Comparison of ENCODE assay signal across 13 mouse cellular contexts in genomic region chr7:30360028-30360427, GRCm38 (mm10). TPM values are rescaled to one million over a fixed set of nuclear protein-coding genes. Genes with fewer than 3 reads are reported as not detected.
DNase-seq lines count a peak whose midpoint lies in the region; ATAC-seq lines count a peak whose summit lies in the region.
"Had no signal": no experiment of that assay in that cellular context is flagged by ENCODE, and none has a peak within 500 bp of the region (broad histone marks: within the 10 kb centered on the region; RNA-seq: fewer than 3 reads in every experiment).

No protein-coding gene starts in this region.

- H3K27ac ChIP-seq in forebrain, embryonic 10.5 days, result no peak overlapping the region
- H3K27ac ChIP-seq in forebrain, embryonic 16.5 days (ENCODE audit: low read length), result no peak overlapping the region
- H3K27ac ChIP-seq in midbrain, embryonic 11.5 days (ENCODE audit: low read depth, low read length), result no peak overlapping the region
- H3K27ac ChIP-seq in midbrain, embryonic 14.5 days (replicated peaks; ENCODE audit: low read depth, low read length), result no peak overlapping the region
- no peak overlapping the region for H3K27ac ChIP-seq in hindbrain, embryonic 16.5 days (ENCODE audit: low read depth, low read length)
- H3K27ac ChIP-seq in stomach, embryonic 14.5 days (ENCODE audit: low read length), result peak overlapping the region; percentile 86
- H3K27ac ChIP-seq: forebrain, embryonic 12.5 days; limb, embryonic 10.5 days had no signal

- H3K9me3 ChIP-seq in forebrain, embryonic 10.5 days, result peaks cover 10% of the 10 kb centered on the region
- H3K9me3 ChIP-seq in forebrain, embryonic 16.5 days (ENCODE audit: control insufficient read depth, low read length), result no peaks in the 10 kb centered on the region
- H3K9me3 ChIP-seq in midbrain, embryonic 11.5 days (ENCODE audit: control insufficient read depth, low read length), result no peaks in the 10 kb centered on the region
- H3K9me3 ChIP-seq in midbrain, embryonic 14.5 days (ENCODE audit: control insufficient read depth, low read length), result no peaks in the 10 kb centered on the region
- no peaks in the 10 kb centered on the region for H3K9me3 ChIP-seq in hindbrain, embryonic 16.5 days (ENCODE audit: control insufficient read depth, low read length)
- H3K9me3 ChIP-seq in stomach, embryonic 14.5 days (ENCODE audit: control insufficient read depth, low read depth, low read length), result no peaks in the 10 kb centered on the region
- H3K9me3 ChIP-seq: forebrain, embryonic 12.5 days; limb, embryonic 10.5 days had no signal

- H3K27me3 ChIP-seq in forebrain, embryonic 10.5 days (ENCODE audit: poor library complexity, severe bottlenecking), result peaks cover 16% of the 10 kb centered on the region
- no peaks in the 10 kb centered on the region for H3K27me3 ChIP-seq in forebrain, embryonic 16.5 days (replicated peaks; ENCODE audit: control insufficient read depth, insufficient read depth, low read length)
- peaks cover 2% of the 10 kb centered on the region; the same call in 1 of the 2 replicates for H3K27me3 ChIP-seq in midbrain, embryonic 11.5 days (ENCODE audit: control insufficient read depth, insufficient read depth, low read length)
- peaks cover 5% of the 10 kb centered on the region; the same call in 1 of the 2 replicates for H3K27me3 ChIP-seq in midbrain, embryonic 14.5 days (ENCODE audit: control insufficient read depth, insufficient read depth, low read length)
- no peaks in the 10 kb centered on the region for H3K27me3 ChIP-seq in hindbrain, embryonic 16.5 days (replicated peaks; ENCODE audit: control insufficient read depth, insufficient read depth, low read length)
- H3K27me3 ChIP-seq in stomach, embryonic 14.5 days (ENCODE audit: control insufficient read depth, insufficient read depth, low read length), result no peaks in the 10 kb centered on the region

- DNase-seq in forebrain, embryonic 10.5 days (ENCODE audit: extremely low spot score, low spot score), result no peak
- peak; percentile 53 for DNase-seq in midbrain, embryonic 11.5 days (ENCODE audit: low spot score, missing footprints)
- no peak for DNase-seq in midbrain, embryonic 14.5 days
- DNase-seq in left cerebral cortex, adult 11 months (ENCODE audit: low spot score), result no peak
- DNase-seq in layer of hippocampus, postnatal 25 days (ENCODE audit: extremely low spot score in 1 of 2, low spot score in 1 of 2), result no peak
- DNase-seq: heart, postnatal 14 days; lung, postnatal 14 days; right cerebral cortex, adult 18-20 months had no signal

- H3K4me1 ChIP-seq in forebrain, embryonic 10.5 days, result peaks cover 49% of the 10 kb centered on the region
- peaks cover 42% of the 10 kb centered on the region for H3K4me1 ChIP-seq in forebrain, embryonic 16.5 days (replicated peaks; ENCODE audit: control insufficient read depth, insufficient read depth, low read length)
- H3K4me1 ChIP-seq in midbrain, embryonic 11.5 days (ENCODE audit: control insufficient read depth, insufficient read depth, low read length), result peaks cover 17% of the 10 kb centered on the region
- peaks cover 39% of the 10 kb centered on the region for H3K4me1 ChIP-seq in midbrain, embryonic 14.5 days (ENCODE audit: control insufficient read depth, insufficient read depth, low read length)
- H3K4me1 ChIP-seq in hindbrain, embryonic 16.5 days (ENCODE audit: control insufficient read depth, insufficient read depth, low read depth, low read length), result peaks cover 45% of the 10 kb centered on the region
- peaks cover 19% of the 10 kb centered on the region; the same call in 1 of the 2 replicates for H3K4me1 ChIP-seq in stomach, embryonic 14.5 days (ENCODE audit: control insufficient read depth, insufficient read depth, low read length)

- peak overlapping the region; percentile 7; the same call in 1 of the 2 replicates for H3K4me3 ChIP-seq in forebrain, embryonic 10.5 days
- H3K4me3 ChIP-seq in forebrain, embryonic 16.5 days (replicated peaks; ENCODE audit: low read length), result no peak overlapping the region
- no peak overlapping the region for H3K4me3 ChIP-seq in midbrain, embryonic 11.5 days (ENCODE audit: low read depth, low read length)
- no peak overlapping the region for H3K4me3 ChIP-seq in midbrain, embryonic 14.5 days (replicated peaks; ENCODE audit: low read depth, low read length)
- H3K4me3 ChIP-seq in hindbrain, embryonic 16.5 days (ENCODE audit: low read length), result no peak overlapping the region
- H3K4me3 ChIP-seq in stomach, embryonic 14.5 days (ENCODE audit: low read depth, low read length), result no peak overlapping the region
- H3K4me3 ChIP-seq: forebrain, embryonic 12.5 days; limb, embryonic 10.5 days had no signal

- WGBS in forebrain, embryonic 10.5 days, result 94% methylated on average over 17 of the region's 17 CpGs
- WGBS in forebrain, embryonic 16.5 days, result 95% methylated on average over 17 of the region's 17 CpGs
- WGBS in midbrain, embryonic 11.5 days, result 91% methylated on average over 17 of the region's 17 CpGs
- 92% methylated on average over 17 of the region's 17 CpGs for WGBS in midbrain, embryonic 14.5 days
- WGBS in hindbrain, embryonic 16.5 days, result 84% methylated on average over 17 of the region's 17 CpGs
- 86% methylated on average over 17 of the region's 17 CpGs for WGBS in stomach, embryonic 14.5 days

- peaks cover 37% of the 10 kb centered on the region for H3K36me3 ChIP-seq in forebrain, embryonic 10.5 days (replicated peaks)
- H3K36me3 ChIP-seq in forebrain, embryonic 16.5 days (ENCODE audit: control insufficient read depth, insufficient read depth), result peaks cover 15% of the 10 kb centered on the region
- H3K36me3 ChIP-seq in midbrain, embryonic 11.5 days (ENCODE audit: control insufficient read depth, insufficient read depth, low read length), result peaks cover 5% of the 10 kb centered on the region; the same call in 1 of the 2 replicates
- H3K36me3 ChIP-seq in midbrain, embryonic 14.5 days (ENCODE audit: control insufficient read depth, insufficient read depth, low read length), result peaks cover 48% of the 10 kb centered on the region
- peaks cover 17% of the 10 kb centered on the region for H3K36me3 ChIP-seq in hindbrain, embryonic 16.5 days (ENCODE audit: control insufficient read depth, insufficient read depth, low read length)
- peaks cover 17% of the 10 kb centered on the region for H3K36me3 ChIP-seq in stomach, embryonic 14.5 days (ENCODE audit: control insufficient read depth, insufficient read depth, low read length)

- ATAC-seq in forebrain, embryonic 16.5 days, result no peak
- no peak for ATAC-seq in midbrain, embryonic 11.5 days (ENCODE audit: low FRiP score)
- no peak for ATAC-seq in midbrain, embryonic 14.5 days (ENCODE audit: low FRiP score, low TSS enrichment)
- ATAC-seq in hindbrain, embryonic 16.5 days, result no peak
- ATAC-seq in stomach, embryonic 14.5 days (ENCODE audit: insufficient number of reproducible peaks, insufficient read depth, low FRiP score, low read depth), result no peak

- H3K4me2 ChIP-seq in forebrain, embryonic 16.5 days (ENCODE audit: low read length), result no peak overlapping the region
- no peak overlapping the region for H3K4me2 ChIP-seq in midbrain, embryonic 11.5 days
- H3K4me2 ChIP-seq in midbrain, embryonic 14.5 days (ENCODE audit: low read length), result no peak overlapping the region; the same call in 1 of the 2 replicates
- peak overlapping the region; percentile 10 for H3K4me2 ChIP-seq in hindbrain, embryonic 16.5 days (ENCODE audit: low read length)
- H3K4me2 ChIP-seq in stomach, embryonic 14.5 days (replicated peaks; ENCODE audit: low read depth, low read length), result peak overlapping the region; percentile 76

- no peak overlapping the region for H3K9ac ChIP-seq in forebrain, embryonic 16.5 days (replicated peaks; ENCODE audit: low read depth, low read length)
- H3K9ac ChIP-seq in midbrain, embryonic 11.5 days (ENCODE audit: low read length), result no peak overlapping the region
- no peak overlapping the region for H3K9ac ChIP-seq in midbrain, embryonic 14.5 days (replicated peaks; ENCODE audit: low read length)
- no peak overlapping the region for H3K9ac ChIP-seq in hindbrain, embryonic 16.5 days (ENCODE audit: low read depth, low read length)
- H3K9ac ChIP-seq in stomach, embryonic 14.5 days (replicated peaks; ENCODE audit: low read depth, low read length), result no peak overlapping the region
- H3K9ac ChIP-seq: forebrain, embryonic 12.5 days had no signal

RNA-seq across cellular contexts. Expression of gene Lrfn3, which starts 2.5 kb away (rescaled TPM):
- 5.3 and 5.6 TPM in 2 replicates for polyA plus RNA-seq in forebrain, embryonic 10.5 days (2016; fragmentation: Nextera tagmentation; extraction: Ambion mirVana)
- 10.4 and 13.4 TPM in 2 replicates for polyA plus RNA-seq in forebrain, embryonic 16.5 days (2015; fragmentation: Nextera tagmentation; extraction: Ambion mirVana)
- polyA plus RNA-seq in midbrain, embryonic 11.5 days (2014; fragmentation: Nextera tagmentation; extraction: Ambion mirVana), result 5.3 and 5.9 TPM in 2 replicates
- polyA plus RNA-seq in midbrain, embryonic 14.5 days (2014; fragmentation: Nextera tagmentation; extraction: Ambion mirVana), result 13.9 and 16.3 TPM in 2 replicates
- 15.8 and 16.8 TPM in 2 replicates for polyA plus RNA-seq in hindbrain, embryonic 16.5 days (2015; fragmentation: Nextera tagmentation; extraction: Ambion mirVana)
- polyA plus RNA-seq in stomach, embryonic 14.5 days (2014; fragmentation: Nextera tagmentation; extraction: Ambion mirVana), result 5.2 and 6.7 TPM in 2 replicates
- 10 to 100 TPM; 33.6 to 34.7 TPM for total RNA-seq in layer of hippocampus, postnatal 25 days (2021)

RNA-seq across cellular contexts. Expression of gene Sdhaf1, which starts 36.3 kb away (rescaled TPM):
- polyA plus RNA-seq in forebrain, embryonic 10.5 days (2016; fragmentation: Nextera tagmentation; extraction: Ambion mirVana), result 17.3 and 19.5 TPM in 2 replicates
- 18.0 and 19.3 TPM in 2 replicates for polyA plus RNA-seq in forebrain, embryonic 16.5 days (2015; fragmentation: Nextera tagmentation; extraction: Ambion mirVana)
- 23.1 and 24.5 TPM in 2 replicates for polyA plus RNA-seq in midbrain, embryonic 11.5 days (2014; fragmentation: Nextera tagmentation; extraction: Ambion mirVana)
- 19.8 and 20.4 TPM in 2 replicates for polyA plus RNA-seq in midbrain, embryonic 14.5 days (2014; fragmentation: Nextera tagmentation; extraction: Ambion mirVana)
- 16.8 and 17.0 TPM in 2 replicates for polyA plus RNA-seq in hindbrain, embryonic 16.5 days (2015; fragmentation: Nextera tagmentation; extraction: Ambion mirVana)
- 14.4 and 17.0 TPM in 2 replicates for polyA plus RNA-seq in stomach, embryonic 14.5 days (2014; fragmentation: Nextera tagmentation; extraction: Ambion mirVana)
- 1 to 10 TPM; 7.8 to 7.9 TPM for total RNA-seq in layer of hippocampus, postnatal 25 days (2021)

RNA-seq across cellular contexts. Expression of gene E130208F15Rik, which starts 38.5 kb away (rescaled TPM):
- 3.0 and 3.2 TPM in 2 replicates for polyA plus RNA-seq in forebrain, embryonic 10.5 days (2016; fragmentation: Nextera tagmentation; extraction: Ambion mirVana)
- not detected in 2 replicates for polyA plus RNA-seq in forebrain, embryonic 16.5 days (2015; fragmentation: Nextera tagmentation; extraction: Ambion mirVana)
- 0.52 TPM in 1 of 2 replicates, not detected in the other for polyA plus RNA-seq in midbrain, embryonic 11.5 days (2014; fragmentation: Nextera tagmentation; extraction: Ambion mirVana)
- polyA plus RNA-seq in midbrain, embryonic 14.5 days (2014; fragmentation: Nextera tagmentation; extraction: Ambion mirVana), result not detected in 2 replicates
- 0.21 and 0.54 TPM in 2 replicates for polyA plus RNA-seq in hindbrain, embryonic 16.5 days (2015; fragmentation: Nextera tagmentation; extraction: Ambion mirVana)
- not detected in 2 replicates for polyA plus RNA-seq in stomach, embryonic 14.5 days (2014; fragmentation: Nextera tagmentation; extraction: Ambion mirVana)
- under 1 TPM; 0.15 to 0.75 TPM for total RNA-seq in layer of hippocampus, postnatal 25 days (2021)
- polyA plus RNA-seq: forebrain, embryonic 12.5 days had no signal

RNA-seq across cellular contexts. Expression of gene Syne4, which starts 45.4 kb away (rescaled TPM):
- 29.8 and 32.8 TPM in 2 replicates for polyA plus RNA-seq in forebrain, embryonic 10.5 days (2016; fragmentation: Nextera tagmentation; extraction: Ambion mirVana)
- 8.5 and 11.7 TPM in 2 replicates for polyA plus RNA-seq in forebrain, embryonic 16.5 days (2015; fragmentation: Nextera tagmentation; extraction: Ambion mirVana)
- polyA plus RNA-seq in midbrain, embryonic 11.5 days (2014; fragmentation: Nextera tagmentation; extraction: Ambion mirVana), result 8.2 and 8.4 TPM in 2 replicates
- polyA plus RNA-seq in midbrain, embryonic 14.5 days (2014; fragmentation: Nextera tagmentation; extraction: Ambion mirVana), result 9.3 and 10.2 TPM in 2 replicates
- polyA plus RNA-seq in hindbrain, embryonic 16.5 days (2015; fragmentation: Nextera tagmentation; extraction: Ambion mirVana), result 14.6 and 14.8 TPM in 2 replicates
- 49.0 and 53.2 TPM in 2 replicates for polyA plus RNA-seq in stomach, embryonic 14.5 days (2014; fragmentation: Nextera tagmentation; extraction: Ambion mirVana)
- total RNA-seq in layer of hippocampus, postnatal 25 days (2021), result 10 to 100 TPM in 1 of 2 experiments, 1 to 10 TPM in 1; 6.4 to 13.1 TPM

RNA-seq across cellular contexts. Expression of gene Alkbh6, which starts 51.5 kb away (rescaled TPM):
- polyA plus RNA-seq in forebrain, embryonic 10.5 days (2016; fragmentation: Nextera tagmentation; extraction: Ambion mirVana), result 82.3 and 90.2 TPM in 2 replicates
- polyA plus RNA-seq in forebrain, embryonic 16.5 days (2015; fragmentation: Nextera tagmentation; extraction: Ambion mirVana), result 93.6 and 104 TPM in 2 replicates
- polyA plus RNA-seq in midbrain, embryonic 11.5 days (2014; fragmentation: Nextera tagmentation; extraction: Ambion mirVana), result 84.3 and 86.0 TPM in 2 replicates
- 107 and 145 TPM in 2 replicates for polyA plus RNA-seq in midbrain, embryonic 14.5 days (2014; fragmentation: Nextera tagmentation; extraction: Ambion mirVana)
- 124 and 131 TPM in 2 replicates for polyA plus RNA-seq in hindbrain, embryonic 16.5 days (2015; fragmentation: Nextera tagmentation; extraction: Ambion mirVana)
- polyA plus RNA-seq in stomach, embryonic 14.5 days (2014; fragmentation: Nextera tagmentation; extraction: Ambion mirVana), result 70.1 and 76.2 TPM in 2 replicates
- 10 to 100 TPM; 47.1 to 55.1 TPM for total RNA-seq in layer of hippocampus, postnatal 25 days (2021)

Comparison
In these comparisons a context has a peak if more than half of its experiments do, and no peak if none do; other contexts are left out.
1. H3K4me2 ChIP-seq: peak in hindbrain, embryonic 16.5 days (single experiment) and stomach, embryonic 14.5 days (single experiment); none in forebrain, embryonic 16.5 days (single experiment), midbrain, embryonic 11.5 days (single experiment) and midbrain, embryonic 14.5 days (single experiment).